Mouse (Mus musculus): ENCODE measurements around the gene Olfr209. TPM values are rescaled to one million over a fixed set of nuclear protein-coding genes. Genes with fewer than 3 reads are reported as not detected.
"Not testable (repeated sequence)": the region's sequence is repeated elsewhere in the genome, so short reads cannot be mapped to it uniquely, and the experiment has no call there.

Olfr209 gene
- polyA plus RNA-seq, 1 experiment from 2014 or later = not detected

DNA sequence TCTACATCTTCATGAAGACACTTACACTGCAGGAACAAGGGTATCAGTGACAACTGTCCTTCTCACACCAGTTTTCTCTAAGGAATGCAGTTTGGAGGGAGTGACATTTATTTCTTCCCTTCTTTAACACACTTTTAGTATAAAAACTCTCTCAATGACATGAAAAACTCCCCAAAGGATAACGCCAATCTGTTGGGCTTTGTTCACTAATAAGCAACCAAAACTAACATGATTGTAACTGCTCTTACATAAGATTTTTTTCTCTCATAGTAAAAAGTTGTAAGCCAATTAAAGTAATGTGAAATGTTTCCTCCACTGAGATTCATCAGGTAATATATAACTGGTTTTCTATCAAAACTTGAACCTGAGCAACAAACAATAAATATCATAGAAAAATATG is 14.6 kb downstream of the Olfr209 start, which contains the start of gene Olfr206:
Gene Olfr206, minus strand, starts transcription at position 101 of the 400 bp plus-strand sequence.
- 86% methylated on average over 1 of the region's 1 CpGs for WGBS
- H3K36me3 ChIP-seq (replicated peaks; ENCODE audit: control insufficient read depth, insufficient read depth) = no peaks in the 10 kb centered on the region
- H3K27ac ChIP-seq = no peak within 1 kb of the TSS
- no peaks in the 10 kb centered on the region for H3K4me1 ChIP-seq (replicated peaks; ENCODE audit: control insufficient read depth, insufficient read depth, low read length)
- H3K9ac ChIP-seq = no peak within 1 kb of the TSS
- H3K27me3 ChIP-seq (ENCODE audit: control insufficient read depth, insufficient read depth, low read length) = no peaks in the 10 kb centered on the region
- no peak within 1 kb of the TSS for H3K4me3 ChIP-seq (replicated peaks; ENCODE audit: low read length)
- DNase-seq (ENCODE audit: low spot score) = no peak
- H3K9me3 ChIP-seq (ENCODE audit: control insufficient read depth, low read length) = no peaks in the 10 kb centered on the region
- no peak within 1 kb of the TSS for H3K4me2 ChIP-seq (replicated peaks)
- no peak for ATAC-seq (ENCODE audit: low FRiP score)

DNA sequence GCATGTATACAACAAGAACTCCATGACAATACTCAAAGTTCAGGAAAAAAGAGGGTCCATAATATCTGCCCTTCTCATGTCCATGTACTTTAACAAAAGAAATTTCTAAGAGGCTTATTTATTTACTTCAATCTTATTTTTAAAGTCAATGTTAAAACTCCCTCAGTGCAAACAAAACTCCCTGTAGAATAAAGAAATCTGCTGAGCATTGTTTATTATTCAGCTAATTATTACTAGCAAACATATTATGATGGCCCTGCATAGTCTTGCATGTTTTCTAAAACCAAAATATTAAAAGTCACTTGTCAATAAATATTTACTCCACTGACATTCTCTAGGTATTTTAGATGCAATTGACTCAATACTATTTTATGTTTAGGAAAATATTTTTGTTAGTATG is 32.8 kb downstream of the Olfr209 start, which contains the start of gene Olfr205:
Gene Olfr205, minus strand, starts transcription at position 101 of the 400 bp plus-strand sequence.
- Histone ChIP-seq H3K4me2 (replicated peaks) (no peak within 1 kb of the TSS), H3K9me3 (ENCODE audit: control insufficient read depth, low read length) (no peaks in the 10 kb centered on the region), H3K36me3 (replicated peaks; ENCODE audit: control insufficient read depth, insufficient read depth) (no peaks in the 10 kb centered on the region), H3K4me3 (replicated peaks; ENCODE audit: low read length) (no peak within 1 kb of the TSS), H3K27ac (no peak within 1 kb of the TSS), H3K4me1 (replicated peaks; ENCODE audit: control insufficient read depth, insufficient read depth, low read length) (no peaks in the 10 kb centered on the region), H3K9ac (no peak within 1 kb of the TSS), H3K27me3 (ENCODE audit: control insufficient read depth, insufficient read depth, low read length) (no peaks in the 10 kb centered on the region)
- ATAC-seq (ENCODE audit: low FRiP score) (no peak), DNase-seq (ENCODE audit: low spot score) (no peak)

- H3K4me1 ChIP-seq (replicated peaks; ENCODE audit: control insufficient read depth, insufficient read depth, low read length); H3K9me3 ChIP-seq (ENCODE audit: control insufficient read depth, low read length); H3K27ac ChIP-seq; ATAC-seq (ENCODE audit: low FRiP score); H3K4me3 ChIP-seq (replicated peaks; ENCODE audit: low read length); H3K36me3 ChIP-seq (replicated peaks; ENCODE audit: control insufficient read depth, insufficient read depth); DNase-seq (ENCODE audit: low spot score); H3K4me2 ChIP-seq (replicated peaks); H3K9ac ChIP-seq; H3K27me3 ChIP-seq (ENCODE audit: control insufficient read depth, insufficient read depth, low read length): not testable (repeated sequence)
- WGBS = 63% methylated on average over 1 of the region's 1 CpGs
Measured at GRCm38 (mm10) chr16:59323262-59323661, 40.5 kb downstream of the Olfr209 start.

- ATAC-seq (ENCODE audit: low FRiP score) (no peak), DNase-seq (ENCODE audit: low spot score) (no peak)
- H3K9ac ChIP-seq = no peak within 1 kb of the TSS
- no peak within 1 kb of the TSS for H3K4me2 ChIP-seq (replicated peaks)
- H3K27me3 ChIP-seq (ENCODE audit: control insufficient read depth, insufficient read depth, low read length) = no peaks in the 10 kb centered on the region
- H3K36me3 ChIP-seq (replicated peaks; ENCODE audit: control insufficient read depth, insufficient read depth) = no peaks in the 10 kb centered on the region
- H3K27ac ChIP-seq = no peak within 1 kb of the TSS
- H3K4me1 ChIP-seq (replicated peaks; ENCODE audit: control insufficient read depth, insufficient read depth, low read length) = no peaks in the 10 kb centered on the region
- H3K9me3 ChIP-seq (ENCODE audit: control insufficient read depth, low read length) = no peaks in the 10 kb centered on the region
- H3K4me3 ChIP-seq (replicated peaks; ENCODE audit: low read length) = no peak within 1 kb of the TSS
Measured at GRCm38 (mm10) chr16:59318148-59318547, 45.6 kb downstream of the Olfr209 start, which contains the start of gene Olfr204. Gene Olfr204, minus strand, starts transcription at chr16:59318248.

Other genes starting within 250 kb of the Olfr209 start
- not detected in 2 replicates for gene Olfr194, start 242.9 kb downstream of the Olfr209 start, polyA plus RNA-seq (2014; fragmentation: Nextera tagmentation; extraction: Ambion mirVana)
- gene Olfr195, start 216.9 kb downstream of the Olfr209 start, polyA plus RNA-seq (2014; fragmentation: Nextera tagmentation; extraction: Ambion mirVana) = not detected in 2 replicates
- not detected in 2 replicates for gene Olfr196, start 193.5 kb downstream of the Olfr209 start, polyA plus RNA-seq (2014; fragmentation: Nextera tagmentation; extraction: Ambion mirVana)
- gene Olfr198, start 160.5 kb downstream of the Olfr209 start, polyA plus RNA-seq (2014; fragmentation: Nextera tagmentation; extraction: Ambion mirVana) = not detected in 2 replicates
- not detected in 2 replicates for gene Olfr199, start 144.2 kb downstream of the Olfr209 start, polyA plus RNA-seq (2014; fragmentation: Nextera tagmentation; extraction: Ambion mirVana)
- gene Olfr201, start 91.4 kb downstream of the Olfr209 start, polyA plus RNA-seq (2014; fragmentation: Nextera tagmentation; extraction: Ambion mirVana) = not detected in 2 replicates
- gene Olfr202, start 77.2 kb downstream of the Olfr209 start, polyA plus RNA-seq (2014; fragmentation: Nextera tagmentation; extraction: Ambion mirVana) = not detected in 2 replicates
- gene Olfr203, start 65.1 kb downstream of the Olfr209 start, polyA plus RNA-seq (2014; fragmentation: Nextera tagmentation; extraction: Ambion mirVana) = not detected in 2 replicates
- gene Olfr204, start 45.7 kb downstream of the Olfr209 start, polyA plus RNA-seq (2014; fragmentation: Nextera tagmentation; extraction: Ambion mirVana) = not detected in 2 replicates
- not detected in 2 replicates for gene Olfr205, start 32.9 kb downstream of the Olfr209 start, polyA plus RNA-seq (2014; fragmentation: Nextera tagmentation; extraction: Ambion mirVana)
- gene Olfr206, start 14.7 kb downstream of the Olfr209 start, polyA plus RNA-seq (2014; fragmentation: Nextera tagmentation; extraction: Ambion mirVana) = not detected in 2 replicates
- gene Gabrr3, start 43.3 kb upstream of the Olfr209 start, polyA plus RNA-seq (2014; fragmentation: Nextera tagmentation; extraction: Ambion mirVana) = 0.08 TPM in 1 of 2 replicates, not detected in the other
- 14.2 and 16.4 TPM in 2 replicates for gene Riox2, start 107.8 kb upstream of the Olfr209 start, polyA plus RNA-seq (2014; fragmentation: Nextera tagmentation; extraction: Ambion mirVana)
- gene Crybg3, start 237.0 kb upstream of the Olfr209 start, polyA plus RNA-seq (2014; fragmentation: Nextera tagmentation; extraction: Ambion mirVana) = 2.5 and 3.6 TPM in 2 replicates